Mouse (Mus musculus): ENCODE measurements around the gene Tlr4. TPM values are rescaled to one million over a fixed set of nuclear protein-coding genes. Genes with fewer than 3 reads are reported as not detected.
A peak's percentile ranks its signal among the peaks of the same experiment; 100 is the strongest.

Tlr4 gene
- total and polyA plus RNA-seq, 2 experiments, result 0.70 to 5.2 TPM

- WGBS, result 65% methylated on average over 4 of the region's 4 CpGs
- no peak for DNase-seq (ENCODE audit: extremely low read depth, low read depth, low spot score)
Observed at GRCm38 (mm10) chr4:66875751-66876150, 48.4 kb downstream of the Tlr4 start.

GRCm38 (mm10) chr4:66877609-66878008, 50.2 kb downstream of the Tlr4 start:
- Histone ChIP-seq H3K36me3 (ENCODE audit: control insufficient read depth, insufficient read depth, low read length) (no peaks in the 10 kb centered on the region), H3K4me3 (ENCODE audit: insufficient read depth, low read depth, low read length) (no peak overlapping the region), H3K4me1 (ENCODE audit: control insufficient read depth, insufficient read depth, low read length) (no peaks in the 10 kb centered on the region), H3K79me2 (ENCODE audit: control insufficient read depth, insufficient read depth, low read length) (no peaks in the 10 kb centered on the region), H3K9ac (ENCODE audit: low read depth, low read length) (no peak overlapping the region), H3K27me3 (ENCODE audit: control insufficient read depth, insufficient read depth, low read length) (no peaks in the 10 kb centered on the region), H3K27ac (replicated peaks; ENCODE audit: insufficient read depth, low read depth, low read length) (no peak overlapping the region)
- no peak for DNase-seq (ENCODE audit: extremely low read depth, low read depth, low spot score)
- WGBS, result 81% methylated on average over 11 of the region's 11 CpGs
- TF ChIP-seq POLR2A (IDR thresholded peaks at IDR 0.05; ENCODE audit: extremely low read depth, insufficient read depth, low read length), result no peak
- TF ChIP-seq CTCF (IDR thresholded peaks at IDR 0.05; ENCODE audit: low read depth, low read length), result no peak

More at GRCm38 (mm10) chr4:66875751-66876150, 48.4 kb downstream of the Tlr4 start:
- Histone ChIP-seq H3K36me3 (ENCODE audit: control insufficient read depth, insufficient read depth, low read length) (no peaks in the 10 kb centered on the region), H3K27me3 (ENCODE audit: control insufficient read depth, insufficient read depth, low read length) (no peaks in the 10 kb centered on the region), H3K9ac (ENCODE audit: low read depth, low read length) (no peak overlapping the region), H3K4me3 (ENCODE audit: insufficient read depth, low read depth, low read length) (no peak overlapping the region), H3K4me1 (ENCODE audit: control insufficient read depth, insufficient read depth, low read length) (no peaks in the 10 kb centered on the region), H3K27ac (replicated peaks; ENCODE audit: insufficient read depth, low read depth, low read length) (no peak overlapping the region), H3K79me2 (ENCODE audit: control insufficient read depth, insufficient read depth, low read length) (no peaks in the 10 kb centered on the region)
- TF ChIP-seq CTCF (IDR thresholded peaks at IDR 0.05; ENCODE audit: low read depth, low read length) (no peak), POLR2A (IDR thresholded peaks at IDR 0.05; ENCODE audit: extremely low read depth, insufficient read depth, low read length) (no peak)

DNA sequence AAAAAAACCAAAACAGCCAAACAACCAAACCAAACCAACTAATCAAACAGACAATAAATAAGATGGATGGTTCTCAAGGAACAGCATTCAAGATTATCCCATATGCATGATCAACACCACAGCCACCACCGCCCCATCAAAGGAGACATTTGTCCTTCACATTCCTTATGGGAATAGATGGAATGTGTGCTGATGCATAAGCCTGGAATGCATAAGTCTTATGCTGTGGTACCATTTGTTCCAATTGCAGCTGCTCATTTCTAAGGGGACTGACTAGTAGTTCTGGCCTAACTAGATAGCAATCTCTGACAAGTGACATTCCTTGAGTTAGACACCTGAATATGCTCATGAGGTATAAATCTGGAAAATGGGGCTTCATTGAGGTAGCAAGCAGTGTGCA, 54.1 kb downstream of the Tlr4 start:
- no peaks in the 10 kb centered on the region for H3K27me3 ChIP-seq (ENCODE audit: control insufficient read depth, insufficient read depth, low read length)
- no peak for DNase-seq (ENCODE audit: extremely low read depth, low read depth, low spot score)
- no peak overlapping the region for H3K27ac ChIP-seq (replicated peaks; ENCODE audit: insufficient read depth, low read depth, low read length)
- no peak for TF ChIP-seq POLR2A (IDR thresholded peaks at IDR 0.05; ENCODE audit: extremely low read depth, insufficient read depth, low read length)
- no peak for TF ChIP-seq CTCF (IDR thresholded peaks at IDR 0.05; ENCODE audit: low read depth, low read length)
- H3K36me3 ChIP-seq (ENCODE audit: control insufficient read depth, insufficient read depth, low read length), result no peaks in the 10 kb centered on the region
- no peak overlapping the region for H3K4me3 ChIP-seq (ENCODE audit: insufficient read depth, low read depth, low read length)
- no peak overlapping the region for H3K9ac ChIP-seq (ENCODE audit: low read depth, low read length)
- H3K79me2 ChIP-seq (ENCODE audit: control insufficient read depth, insufficient read depth, low read length), result no peaks in the 10 kb centered on the region
- H3K4me1 ChIP-seq (ENCODE audit: control insufficient read depth, insufficient read depth, low read length), result no peaks in the 10 kb centered on the region
- WGBS, result 90% methylated on average over 1 of the region's 1 CpGs

DNA sequence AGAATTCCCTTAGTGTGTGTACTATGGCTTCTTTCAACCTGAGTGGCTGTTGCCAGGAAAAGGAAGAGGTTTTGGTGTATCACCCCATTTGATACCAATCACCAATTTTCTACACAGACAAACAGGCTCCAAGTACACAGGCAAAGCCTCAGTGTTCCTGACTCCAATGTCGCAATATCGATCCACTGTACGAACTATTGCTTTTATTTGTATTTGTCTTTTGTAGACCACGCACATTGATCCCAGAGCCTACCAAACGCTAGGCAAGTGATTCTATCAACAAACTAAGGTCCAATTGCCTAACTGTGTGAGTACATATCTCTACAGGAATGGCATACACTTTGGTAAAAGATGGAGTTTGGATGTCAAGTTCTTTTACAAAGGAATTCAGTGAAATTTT, 55.9 kb downstream of the Tlr4 start:
- Histone ChIP-seq H3K36me3 (ENCODE audit: control insufficient read depth, insufficient read depth, low read length) (no peaks in the 10 kb centered on the region), H3K27me3 (ENCODE audit: control insufficient read depth, insufficient read depth, low read length) (no peaks in the 10 kb centered on the region), H3K79me2 (ENCODE audit: control insufficient read depth, insufficient read depth, low read length) (no peaks in the 10 kb centered on the region), H3K27ac (replicated peaks; ENCODE audit: insufficient read depth, low read depth, low read length) (no peak overlapping the region), H3K9ac (ENCODE audit: low read depth, low read length) (no peak overlapping the region), H3K4me3 (ENCODE audit: insufficient read depth, low read depth, low read length) (no peak overlapping the region), H3K4me1 (ENCODE audit: control insufficient read depth, insufficient read depth, low read length) (no peaks in the 10 kb centered on the region)
- peak; percentile 99 for DNase-seq (ENCODE audit: extremely low read depth, low read depth, low spot score)
- 36% methylated on average over 5 of the region's 5 CpGs for WGBS
- TF ChIP-seq POLR2A (IDR thresholded peaks at IDR 0.05; ENCODE audit: extremely low read depth, insufficient read depth, low read length) (no peak), CTCF (IDR thresholded peaks at IDR 0.05; ENCODE audit: low read depth, low read length) (no peak)

GRCm38 (mm10) chr4:66894547-66894946, 67.2 kb downstream of the Tlr4 start:
- WGBS, result 27% methylated on average over 2 of the region's 2 CpGs
- no peaks in the 10 kb centered on the region for H3K79me2 ChIP-seq (ENCODE audit: control insufficient read depth, insufficient read depth, low read length)
- no peak for DNase-seq (ENCODE audit: extremely low read depth, low read depth, low spot score)
- H3K4me1 ChIP-seq (ENCODE audit: control insufficient read depth, insufficient read depth, low read length), result no peaks in the 10 kb centered on the region
- no peak overlapping the region for H3K9ac ChIP-seq (ENCODE audit: low read depth, low read length)
- H3K27me3 ChIP-seq (ENCODE audit: control insufficient read depth, insufficient read depth, low read length), result no peaks in the 10 kb centered on the region
- no peaks in the 10 kb centered on the region for H3K36me3 ChIP-seq (ENCODE audit: control insufficient read depth, insufficient read depth, low read length)
- no peak overlapping the region for H3K27ac ChIP-seq (replicated peaks; ENCODE audit: insufficient read depth, low read depth, low read length)
- no peak for TF ChIP-seq CTCF (IDR thresholded peaks at IDR 0.05; ENCODE audit: low read depth, low read length)
- no peak for TF ChIP-seq POLR2A (IDR thresholded peaks at IDR 0.05; ENCODE audit: extremely low read depth, insufficient read depth, low read length)
- H3K4me3 ChIP-seq (ENCODE audit: insufficient read depth, low read depth, low read length), result no peak overlapping the region

- Histone ChIP-seq H3K79me2 (ENCODE audit: control insufficient read depth, insufficient read depth, low read length) (no peaks in the 10 kb centered on the region), H3K4me1 (ENCODE audit: control insufficient read depth, insufficient read depth, low read length) (no peaks in the 10 kb centered on the region), H3K4me3 (ENCODE audit: insufficient read depth, low read depth, low read length) (no peak overlapping the region), H3K27me3 (ENCODE audit: control insufficient read depth, insufficient read depth, low read length) (no peaks in the 10 kb centered on the region), H3K9ac (ENCODE audit: low read depth, low read length) (no peak overlapping the region), H3K27ac (replicated peaks; ENCODE audit: insufficient read depth, low read depth, low read length) (no peak overlapping the region), H3K36me3 (ENCODE audit: control insufficient read depth, insufficient read depth, low read length) (no peaks in the 10 kb centered on the region)
- 81% methylated on average over 7 of the region's 7 CpGs for WGBS
- TF ChIP-seq POLR2A (IDR thresholded peaks at IDR 0.05; ENCODE audit: extremely low read depth, insufficient read depth, low read length), result no peak
- no peak for TF ChIP-seq CTCF (IDR thresholded peaks at IDR 0.05; ENCODE audit: low read depth, low read length)
- no peak for DNase-seq (ENCODE audit: extremely low read depth, low read depth, low spot score)
Observed at GRCm38 (mm10) chr4:66894981-66895380, 67.6 kb downstream of the Tlr4 start.

Data from liver, adult 2 months (tissue).